Mouse (Mus musculus): ENCODE data around the gene Mapk3. TPM values are rescaled to one million over a fixed set of nuclear protein-coding genes. Genes with fewer than 3 reads are reported as not detected.

Mapk3 gene
- polyA plus RNA-seq, 1 experiment: 548 TPM

DNA sequence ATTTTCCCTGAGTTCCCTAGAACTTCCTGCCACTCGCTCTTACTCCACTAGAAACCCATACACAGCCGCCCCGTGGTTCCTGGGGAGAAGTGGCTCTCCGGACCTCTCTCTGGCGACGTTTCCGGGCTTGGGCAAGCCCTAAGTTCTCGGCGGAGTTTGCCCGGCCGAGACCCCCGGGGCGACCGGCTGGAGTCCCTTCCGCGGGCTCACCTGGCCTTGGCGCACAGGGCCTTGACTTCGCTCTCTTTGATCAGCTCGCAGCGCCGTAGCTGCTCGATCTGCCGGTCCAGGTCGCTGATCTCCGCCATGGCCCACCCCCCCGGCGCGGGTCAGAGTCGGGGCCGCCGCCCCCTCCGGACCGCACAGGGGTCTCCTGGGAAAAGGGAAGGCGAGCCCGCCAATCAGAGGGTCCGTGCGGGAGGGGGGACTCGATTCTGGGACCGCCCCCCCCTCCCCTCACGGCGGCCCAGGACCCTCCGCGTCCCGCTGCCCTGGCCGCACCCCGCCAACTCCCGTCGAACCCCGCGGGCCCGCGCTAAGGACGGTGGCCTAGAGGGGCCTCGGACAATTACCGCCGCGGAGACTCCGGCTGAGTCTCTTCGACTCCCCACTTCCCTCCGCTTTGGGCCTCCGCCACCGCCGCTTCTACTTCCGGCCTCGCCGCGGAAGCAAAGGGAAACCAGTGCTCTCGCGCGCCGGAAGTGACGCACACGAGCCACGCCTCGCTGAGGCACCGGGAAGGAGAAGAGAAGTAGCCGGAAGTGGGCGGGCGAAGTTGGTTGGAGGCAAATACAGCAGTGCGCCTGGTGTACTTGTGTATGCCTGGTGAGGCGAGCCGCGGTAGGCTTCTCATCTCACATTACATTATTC is 32.7 kb downstream of the Mapk3 start, which contains the start of gene Ppp4c:
Gene Ppp4c (minus strand): TSS at position 646 of the 870 bp plus-strand sequence.
- Histone ChIP-seq H3K4me1 (ENCODE audit: control insufficient read depth, insufficient read depth, low read length) (peaks cover 6% of the 10 kb centered on the region), H3K4me3 (replicated peaks; ENCODE audit: extremely low read depth, low read depth, low read length) (peak within 1 kb of the TSS; percentile 71)
- DNase-seq: peak; percentile 93
- under 1% methylated on average over 83 of the region's 83 CpGs for WGBS
- peak; percentile 82 for TF ChIP-seq POLR2A (IDR thresholded peaks at IDR 0.05; ENCODE audit: borderline replicate concordance, extremely low read depth, low read depth, low read length)
- no peak for TF ChIP-seq CTCF (IDR thresholded peaks at IDR 0.05; ENCODE audit: insufficient read depth, low read length)

DNA sequence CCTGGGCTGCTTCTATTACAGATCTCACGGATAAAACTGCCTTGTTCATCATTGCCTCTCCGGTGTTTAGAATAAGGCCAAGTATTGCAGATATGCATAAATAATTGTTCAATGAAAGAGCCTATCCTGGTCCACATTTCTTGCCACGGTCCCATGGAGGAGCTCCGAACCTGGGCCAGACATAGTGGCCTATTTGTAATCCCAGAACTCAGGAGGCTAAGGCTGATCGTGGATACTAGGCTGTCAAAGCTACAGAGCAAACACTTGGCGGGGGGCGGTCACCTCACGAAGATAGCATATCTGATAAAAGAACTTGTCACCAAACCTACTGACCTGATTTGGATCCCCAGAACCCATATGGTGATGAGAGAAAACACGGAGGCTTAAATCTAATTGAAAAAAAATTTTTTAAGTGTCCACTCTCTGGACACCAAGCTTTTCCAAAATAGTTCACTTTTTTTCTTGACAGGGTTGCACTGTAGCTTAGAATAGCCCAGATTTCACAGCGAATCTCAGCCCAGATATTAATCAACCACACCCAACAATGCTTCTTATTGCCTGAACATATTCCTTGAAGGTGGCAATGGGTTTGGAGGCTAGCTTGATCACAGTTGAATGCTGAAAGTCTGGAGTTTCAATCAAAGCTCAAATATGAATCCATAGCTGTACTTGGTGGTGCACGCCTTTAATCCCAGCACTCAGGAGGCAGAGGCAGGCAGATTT is 33.5 kb downstream of the Mapk3 start:
- TF ChIP-seq POLR2A (IDR thresholded peaks at IDR 0.05; ENCODE audit: borderline replicate concordance, extremely low read depth, low read depth, low read length): no peak
- TF ChIP-seq CTCF (IDR thresholded peaks at IDR 0.05; ENCODE audit: insufficient read depth, low read length): no peak
- DNase-seq: no peak
- Histone ChIP-seq H3K4me3 (replicated peaks; ENCODE audit: extremely low read depth, low read depth, low read length) (peak overlapping the region; percentile 48), H3K4me1 (ENCODE audit: control insufficient read depth, insufficient read depth, low read length) (peaks cover 13% of the 10 kb centered on the region)
- 22% methylated on average over 11 of the region's 11 CpGs for WGBS

DNA sequence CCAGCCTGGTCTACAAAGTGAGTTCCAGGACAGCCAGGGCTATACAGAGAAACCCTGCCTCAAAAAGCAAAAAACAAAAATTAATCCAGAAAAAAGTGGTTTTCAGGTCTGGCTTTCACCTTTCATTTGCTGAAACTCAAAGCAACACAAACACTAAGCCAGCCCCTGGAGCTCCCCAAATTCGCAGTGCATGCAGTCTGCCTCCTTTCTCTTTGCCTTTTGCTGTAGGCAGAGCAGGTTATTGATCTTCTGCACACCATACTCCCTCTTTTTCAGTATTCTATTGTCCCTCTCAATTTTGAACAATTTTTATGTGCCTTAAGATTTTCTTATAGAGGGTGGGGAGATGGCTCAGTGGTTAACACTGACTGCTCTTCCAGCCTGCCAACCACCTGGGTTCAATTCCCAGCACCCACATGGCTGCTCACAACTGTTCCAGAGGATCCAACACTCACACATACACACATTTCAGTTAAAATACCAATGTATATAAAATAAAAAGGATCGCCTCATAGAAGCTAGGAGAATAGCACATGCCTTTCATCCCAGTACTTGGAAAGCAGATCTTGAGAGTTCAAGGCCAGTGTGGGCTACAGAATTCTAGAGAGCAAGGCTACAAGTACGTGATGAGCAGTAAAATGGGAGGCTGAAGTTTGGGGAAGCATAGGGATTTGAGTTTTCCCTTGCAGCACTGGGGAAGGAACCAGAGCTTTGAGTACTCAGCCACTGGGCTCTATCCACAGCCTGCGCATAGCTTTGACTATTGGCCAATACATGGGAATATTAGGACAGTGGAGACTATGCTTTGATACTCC is 34.3 kb downstream of the Mapk3 start:
- TF ChIP-seq POLR2A (IDR thresholded peaks at IDR 0.05; ENCODE audit: borderline replicate concordance, extremely low read depth, low read depth, low read length) (no peak), CTCF (IDR thresholded peaks at IDR 0.05; ENCODE audit: insufficient read depth, low read length) (no peak)
- H3K4me3 ChIP-seq (replicated peaks; ENCODE audit: extremely low read depth, low read depth, low read length): no peak overlapping the region
- H3K4me1 ChIP-seq (ENCODE audit: control insufficient read depth, insufficient read depth, low read length): peaks cover 13% of the 10 kb centered on the region
- no peak for DNase-seq
- WGBS: 79% methylated on average over 4 of the region's 4 CpGs

DNA sequence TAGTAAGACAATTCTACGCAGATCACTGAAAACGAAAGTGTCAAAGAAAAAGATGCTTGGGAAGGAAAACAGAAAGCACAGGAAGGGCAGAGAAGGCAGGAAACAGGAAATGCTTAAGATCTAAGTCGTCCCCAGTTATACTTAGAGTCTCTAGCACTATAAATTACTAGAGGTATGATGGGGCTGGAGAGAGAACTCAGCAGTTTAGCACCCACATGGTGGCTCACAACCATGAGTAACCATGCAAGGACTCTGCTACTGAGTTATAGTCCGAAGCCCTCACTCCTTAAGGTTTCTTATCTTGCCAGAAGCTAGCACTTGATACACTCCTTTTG is 34.8 kb downstream of the Mapk3 start:
- no peak for DNase-seq
- no peak for TF ChIP-seq POLR2A (IDR thresholded peaks at IDR 0.05; ENCODE audit: borderline replicate concordance, extremely low read depth, low read depth, low read length)
- TF ChIP-seq CTCF (IDR thresholded peaks at IDR 0.05; ENCODE audit: insufficient read depth, low read length): no peak
- 39% methylated on average over 4 of the region's 4 CpGs for WGBS
- H3K4me3 ChIP-seq (replicated peaks; ENCODE audit: extremely low read depth, low read depth, low read length): no peak overlapping the region
- H3K4me1 ChIP-seq (ENCODE audit: control insufficient read depth, insufficient read depth, low read length): peaks cover 13% of the 10 kb centered on the region

DNA sequence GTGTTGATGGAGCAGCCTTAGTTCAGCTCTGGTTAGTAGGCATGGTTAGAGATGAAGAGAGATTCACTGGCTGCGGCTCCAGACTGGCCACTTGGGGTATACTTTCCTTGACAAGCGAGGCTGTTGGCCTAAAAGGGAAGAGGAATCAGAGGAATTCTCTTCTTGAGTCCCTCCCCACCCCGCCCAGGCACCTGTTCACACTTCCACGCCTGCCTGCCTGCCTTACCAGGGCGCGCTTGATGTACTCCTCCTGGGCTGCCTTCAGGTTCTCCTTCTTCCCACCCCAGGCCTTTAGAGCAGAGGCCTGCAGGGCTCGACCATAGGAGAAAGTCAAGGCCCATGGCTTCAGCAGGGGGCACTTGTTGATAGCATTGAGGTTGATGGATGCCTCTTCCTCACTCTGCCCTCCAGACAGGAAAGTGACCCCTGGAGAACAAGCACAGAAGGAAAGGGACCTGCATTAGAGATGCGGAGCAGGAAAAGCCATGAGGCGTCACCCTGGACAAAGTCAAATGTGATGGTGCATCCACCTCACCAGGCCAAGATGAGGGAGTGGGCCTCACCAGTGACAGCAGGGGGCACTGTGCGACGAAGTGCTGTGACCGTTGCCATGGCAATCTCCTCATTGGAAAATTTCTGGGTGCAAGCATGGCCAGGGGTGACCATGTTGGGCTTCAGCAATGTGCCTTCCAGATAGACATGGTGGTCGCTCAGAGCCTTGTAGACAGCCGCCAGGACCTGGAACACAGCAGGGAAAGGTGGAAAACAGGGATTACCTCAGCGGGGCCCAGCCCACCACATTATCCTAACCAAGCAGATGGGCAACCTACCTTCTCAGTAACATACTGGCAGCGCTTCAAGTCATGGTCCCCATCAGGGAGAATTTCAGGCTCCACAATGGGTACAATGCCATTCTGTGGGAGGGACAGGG is 36.3 kb downstream of the Mapk3 start:
- Histone ChIP-seq H3K4me3 (replicated peaks; ENCODE audit: extremely low read depth, low read depth, low read length) (no peak overlapping the region), H3K4me1 (ENCODE audit: control insufficient read depth, insufficient read depth, low read length) (peaks cover 14% of the 10 kb centered on the region)
- no peak for DNase-seq
- 82% methylated on average over 16 of the region's 16 CpGs for WGBS
- TF ChIP-seq POLR2A (IDR thresholded peaks at IDR 0.05; ENCODE audit: borderline replicate concordance, extremely low read depth, low read depth, low read length) (no peak), CTCF (IDR thresholded peaks at IDR 0.05; ENCODE audit: insufficient read depth, low read length) (no peak)

DNA sequence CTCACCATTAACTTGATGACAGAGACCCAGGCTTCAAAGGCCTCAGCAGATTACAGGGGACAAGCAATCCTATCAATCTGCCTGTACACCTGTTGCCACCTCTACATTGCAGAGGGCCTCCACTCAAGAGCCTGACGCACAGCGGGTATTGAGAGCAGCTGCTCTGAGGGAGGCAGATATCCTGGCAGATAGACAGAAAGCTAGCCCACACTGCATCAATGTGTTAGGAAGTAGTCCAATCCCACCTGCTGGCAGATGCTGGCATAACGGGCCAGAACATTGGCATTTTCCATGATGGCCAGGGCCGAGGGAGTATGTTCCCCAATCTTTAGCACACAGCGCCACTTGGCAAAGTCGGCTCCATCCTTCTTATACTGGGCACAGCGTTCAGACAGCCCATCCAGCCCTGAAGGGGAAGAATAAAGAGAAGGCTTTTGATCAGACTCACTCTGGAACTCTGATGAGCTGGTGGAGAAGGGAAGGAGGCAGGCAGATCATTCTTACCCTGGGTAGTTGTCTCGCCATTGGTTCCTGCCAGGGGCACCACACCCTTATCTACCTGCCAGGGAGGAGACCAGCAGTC is 37.0 kb downstream of the Mapk3 start:
- TF ChIP-seq POLR2A (IDR thresholded peaks at IDR 0.05; ENCODE audit: borderline replicate concordance, extremely low read depth, low read depth, low read length) (no peak), CTCF (IDR thresholded peaks at IDR 0.05; ENCODE audit: insufficient read depth, low read length) (peak; percentile 6; the same call in 1 of the 2 replicates)
- no peak overlapping the region for H3K4me3 ChIP-seq (replicated peaks; ENCODE audit: extremely low read depth, low read depth, low read length)
- 62% methylated on average over 8 of the region's 8 CpGs for WGBS
- DNase-seq: no peak
- peaks cover 10% of the 10 kb centered on the region for H3K4me1 ChIP-seq (ENCODE audit: control insufficient read depth, insufficient read depth, low read length)

DNA sequence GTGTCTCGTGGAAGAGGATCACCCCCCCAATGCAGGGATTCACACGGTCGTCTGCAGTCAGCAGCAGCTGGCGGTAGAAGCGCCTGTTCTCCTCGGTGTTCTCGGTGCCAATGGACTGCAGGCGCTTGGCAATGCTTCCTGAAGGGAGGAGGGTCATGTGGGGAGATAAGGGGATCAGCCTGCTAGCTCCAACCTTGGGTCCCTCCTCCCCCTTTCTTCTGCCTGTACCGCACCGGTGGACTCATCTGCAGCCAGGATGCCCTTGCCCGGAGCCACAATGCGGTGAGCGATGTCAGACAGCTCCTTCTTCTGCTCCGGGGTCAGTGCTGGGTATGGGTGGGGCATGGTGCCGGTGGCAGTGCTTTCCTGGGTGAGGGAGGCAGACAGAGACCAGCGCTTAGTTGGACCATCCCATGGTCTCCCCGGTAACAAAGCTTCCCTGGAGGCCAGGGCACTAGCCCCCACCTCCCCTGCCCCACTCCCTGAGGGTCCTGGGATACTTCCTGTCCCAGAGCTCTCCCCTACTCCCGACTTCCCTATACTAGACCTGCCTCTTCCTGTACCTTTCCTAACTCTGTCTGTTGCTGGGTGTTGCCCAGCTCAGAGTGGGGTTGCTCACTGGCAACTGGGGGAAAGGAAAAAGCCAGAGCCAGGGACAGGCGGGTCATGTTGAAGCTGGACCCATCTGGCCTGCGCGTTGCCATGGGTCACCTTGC is 38.2 kb downstream of the Mapk3 start, which contains the start of gene Fam57b:
Gene Fam57b (plus strand): TSS at position 258 of the 716 bp plus-strand sequence.
- peak; percentile 35 for DNase-seq
- TF ChIP-seq CTCF (IDR thresholded peaks at IDR 0.05; ENCODE audit: insufficient read depth, low read length) (no peak), POLR2A (IDR thresholded peaks at IDR 0.05; ENCODE audit: borderline replicate concordance, extremely low read depth, low read depth, low read length) (no peak)
- 11% methylated on average over 21 of the region's 21 CpGs for WGBS

More for the DNA sequence above, 38.2 kb downstream of the Mapk3 start, which contains the start of gene Fam57b:
- Histone ChIP-seq H3K4me3 (replicated peaks; ENCODE audit: extremely low read depth, low read depth, low read length) (peak within 1 kb of the TSS; percentile 100), H3K4me1 (ENCODE audit: control insufficient read depth, insufficient read depth, low read length) (peaks cover 10% of the 10 kb centered on the region)

Measured in lung, adult 2 months (tissue).